Mouse (Mus musculus): Measurements from ENCODE around the gene Tradd. TPM values are rescaled to one million over a fixed set of nuclear protein-coding genes. Genes with fewer than 3 reads are reported as not detected.
"Not testable (repeated sequence)": the region's sequence is repeated elsewhere in the genome, so short reads cannot be mapped to it uniquely, and the experiment has no call there.

The Tradd gene
- polyA plus RNA-seq, 1 experiment from 2014 or later = 18.3 TPM

- H3K36me3 ChIP-seq = peaks cover 12% of the 10 kb centered on the region
- ATAC-seq (ENCODE audit: extremely low read depth, insufficient number of reproducible peaks, low FRiP score, low TSS enrichment) = no peak
- H3K4me2 ChIP-seq = peak overlapping the region; percentile 98
- no peak overlapping the region for H3K27ac ChIP-seq (replicated peaks)
- H3K9me3 ChIP-seq = no peaks in the 10 kb centered on the region
- peak overlapping the region; percentile 40 for H3K4me3 ChIP-seq
- peaks cover 38% of the 10 kb centered on the region for H3K4me1 ChIP-seq
- H3K27me3 ChIP-seq (replicated peaks) = peaks cover 40% of the 10 kb centered on the region
- 70% methylated on average over 9 of the region's 9 CpGs for WGBS
- peak overlapping the region; percentile 61 for H3K9ac ChIP-seq
These were observed 30.4 kb upstream of the Tradd start for GRCm38 (mm10) chr8:105294776-105295175.

GRCm38 (mm10) chr8:105293405-105293804 is 29.0 kb upstream of the Tradd start:
- WGBS = 60% methylated on average over 19 of the region's 19 CpGs
- no peak for ATAC-seq (ENCODE audit: extremely low read depth, insufficient number of reproducible peaks, low FRiP score, low TSS enrichment)

GRCm38 (mm10) chr8:105292471-105292870 is 28.1 kb upstream of the Tradd start:
- no peak overlapping the region for H3K27ac ChIP-seq (replicated peaks)
- no peak overlapping the region for H3K4me3 ChIP-seq
- H3K4me1 ChIP-seq = peaks cover 39% of the 10 kb centered on the region
- H3K36me3 ChIP-seq = no peaks in the 10 kb centered on the region
- H3K9me3 ChIP-seq = no peaks in the 10 kb centered on the region
- no peak overlapping the region for H3K4me2 ChIP-seq
- ATAC-seq (ENCODE audit: extremely low read depth, insufficient number of reproducible peaks, low FRiP score, low TSS enrichment) = no peak
- peaks cover 42% of the 10 kb centered on the region for H3K27me3 ChIP-seq (replicated peaks)
- WGBS = 68% methylated on average over 7 of the region's 7 CpGs
- no peak overlapping the region for H3K9ac ChIP-seq

More at GRCm38 (mm10) chr8:105293405-105293804, 29.0 kb upstream of the Tradd start:
- Histone ChIP-seq H3K9ac (no peak overlapping the region), H3K27me3 (replicated peaks) (peaks cover 42% of the 10 kb centered on the region), H3K36me3 (no peaks in the 10 kb centered on the region), H3K9me3 (no peaks in the 10 kb centered on the region), H3K4me2 (no peak overlapping the region), H3K27ac (replicated peaks) (no peak overlapping the region), H3K4me3 (no peak overlapping the region), H3K4me1 (peaks cover 39% of the 10 kb centered on the region)

- H3K36me3 ChIP-seq; H3K4me3 ChIP-seq; ATAC-seq (ENCODE audit: extremely low read depth, insufficient number of reproducible peaks, low FRiP score, low TSS enrichment); H3K9ac ChIP-seq; H3K4me2 ChIP-seq; H3K9me3 ChIP-seq; H3K27ac ChIP-seq (replicated peaks): not testable (repeated sequence)
- Histone ChIP-seq H3K4me1 (peaks cover 34% of the 10 kb centered on the region), H3K27me3 (replicated peaks) (peaks cover 42% of the 10 kb centered on the region)
- WGBS = 56% methylated on average over 3 of the region's 3 CpGs
These were observed 27.4 kb upstream of the Tradd start for GRCm38 (mm10) chr8:105291802-105292201.

- not testable (repeated sequence) for H3K9me3 ChIP-seq; H3K4me3 ChIP-seq; H3K9ac ChIP-seq; ATAC-seq (ENCODE audit: extremely low read depth, insufficient number of reproducible peaks, low FRiP score, low TSS enrichment); H3K27ac ChIP-seq (replicated peaks); H3K4me2 ChIP-seq; H3K36me3 ChIP-seq
- WGBS = 75% methylated on average over 8 of the region's 8 CpGs
- peaks cover 46% of the 10 kb centered on the region for H3K27me3 ChIP-seq (replicated peaks)
- peaks cover 30% of the 10 kb centered on the region for H3K4me1 ChIP-seq
These were observed 27.0 kb upstream of the Tradd start for GRCm38 (mm10) chr8:105291364-105291763.

- no peak overlapping the region for H3K9ac ChIP-seq
- peak overlapping the region; percentile 59 for H3K4me3 ChIP-seq
- no peaks in the 10 kb centered on the region for H3K36me3 ChIP-seq
- H3K4me1 ChIP-seq = peaks cover 26% of the 10 kb centered on the region
- peaks cover 49% of the 10 kb centered on the region for H3K27me3 ChIP-seq (replicated peaks)
- 8% methylated on average over 31 of the region's 31 CpGs for WGBS
- H3K4me2 ChIP-seq = peak overlapping the region; percentile 90
- H3K9me3 ChIP-seq = no peaks in the 10 kb centered on the region
- no peak for ATAC-seq (ENCODE audit: extremely low read depth, insufficient number of reproducible peaks, low FRiP score, low TSS enrichment)
- no peak overlapping the region for H3K27ac ChIP-seq (replicated peaks)
These were observed 26.3 kb upstream of the Tradd start for GRCm38 (mm10) chr8:105290554-105291314.

GRCm38 (mm10) chr8:105289805-105290460 is 25.5 kb upstream of the Tradd start, which contains the start of gene 4931428F04Rik:
Gene 4931428F04Rik (minus strand): TSS chr8:105289864.
- 2% methylated on average over 43 of the region's 43 CpGs for WGBS
- peak within 1 kb of the TSS; percentile 72 for H3K27ac ChIP-seq (replicated peaks)
- peaks cover 51% of the 10 kb centered on the region for H3K27me3 ChIP-seq (replicated peaks)
- peak within 1 kb of the TSS; percentile 90 for H3K4me2 ChIP-seq
- peak within 1 kb of the TSS; percentile 76 for H3K9ac ChIP-seq
- peaks cover 4% of the 10 kb centered on the region; the same call in 1 of the 2 replicates for H3K36me3 ChIP-seq
- H3K4me1 ChIP-seq = peaks cover 26% of the 10 kb centered on the region
- no peaks in the 10 kb centered on the region for H3K9me3 ChIP-seq
- ATAC-seq (ENCODE audit: extremely low read depth, insufficient number of reproducible peaks, low FRiP score, low TSS enrichment) = peak; percentile 32; the same call in 1 of the 2 replicates
- peak within 1 kb of the TSS; percentile 59 for H3K4me3 ChIP-seq

GRCm38 (mm10) chr8:105288958-105289732 is 24.7 kb upstream of the Tradd start:
- Histone ChIP-seq H3K36me3 (peaks cover 4% of the 10 kb centered on the region; the same call in 1 of the 2 replicates), H3K4me3 (peak overlapping the region; percentile 59), H3K27ac (replicated peaks) (peak overlapping the region; percentile 72), H3K27me3 (replicated peaks) (peaks cover 47% of the 10 kb centered on the region), H3K9me3 (no peaks in the 10 kb centered on the region), H3K9ac (peak overlapping the region; percentile 76), H3K4me1 (peaks cover 26% of the 10 kb centered on the region), H3K4me2 (peak overlapping the region; percentile 90)
- ATAC-seq (ENCODE audit: extremely low read depth, insufficient number of reproducible peaks, low FRiP score, low TSS enrichment) = peak; percentile 81
- WGBS = 1% methylated on average over 53 of the region's 53 CpGs

GRCm38 (mm10) chr8:105288231-105288630 is 23.8 kb upstream of the Tradd start:
- H3K4me3 ChIP-seq = peak overlapping the region; percentile 59; the same call in 1 of the 2 replicates
- H3K27ac ChIP-seq (replicated peaks) = no peak overlapping the region
- no peaks in the 10 kb centered on the region for H3K9me3 ChIP-seq
- H3K27me3 ChIP-seq (replicated peaks) = peaks cover 44% of the 10 kb centered on the region
- ATAC-seq (ENCODE audit: extremely low read depth, insufficient number of reproducible peaks, low FRiP score, low TSS enrichment) = no peak
- H3K4me1 ChIP-seq = peaks cover 27% of the 10 kb centered on the region
- 86% methylated on average over 5 of the region's 5 CpGs for WGBS
- peaks cover 4% of the 10 kb centered on the region; the same call in 1 of the 2 replicates for H3K36me3 ChIP-seq
- no peak overlapping the region for H3K9ac ChIP-seq
- peak overlapping the region; percentile 90 for H3K4me2 ChIP-seq

- Histone ChIP-seq H3K27ac (replicated peaks) (no peak overlapping the region), H3K27me3 (replicated peaks) (peaks cover 44% of the 10 kb centered on the region), H3K4me2 (no peak overlapping the region), H3K9ac (no peak overlapping the region), H3K9me3 (no peaks in the 10 kb centered on the region), H3K4me1 (peaks cover 30% of the 10 kb centered on the region), H3K36me3 (peaks cover 13% of the 10 kb centered on the region), H3K4me3 (no peak overlapping the region)
- WGBS = 87% methylated on average over 4 of the region's 4 CpGs
- no peak for ATAC-seq (ENCODE audit: extremely low read depth, insufficient number of reproducible peaks, low FRiP score, low TSS enrichment)
These were observed 22.5 kb upstream of the Tradd start for GRCm38 (mm10) chr8:105286907-105287306.

- H3K27me3 ChIP-seq (replicated peaks) = peaks cover 51% of the 10 kb centered on the region
- WGBS = 44% methylated on average over 12 of the region's 12 CpGs
- no peaks in the 10 kb centered on the region for H3K9me3 ChIP-seq
- no peak overlapping the region for H3K4me2 ChIP-seq
- peaks cover 20% of the 10 kb centered on the region for H3K36me3 ChIP-seq
- no peak for ATAC-seq (ENCODE audit: extremely low read depth, insufficient number of reproducible peaks, low FRiP score, low TSS enrichment)
- H3K9ac ChIP-seq = no peak overlapping the region
- peaks cover 26% of the 10 kb centered on the region for H3K4me1 ChIP-seq
- H3K4me3 ChIP-seq = no peak overlapping the region
- H3K27ac ChIP-seq (replicated peaks) = no peak overlapping the region
These were observed 21.1 kb upstream of the Tradd start for GRCm38 (mm10) chr8:105285514-105285913.
